In genomic region chr17:67087585-67087984, GRCm38 (mm10) we compare ENCODE assay signal across 12 mouse cellular contexts.
A peak's percentile ranks its signal among the peaks of the same experiment; 100 is the strongest.
DNase-seq lines count a peak whose midpoint lies in the region; TF ChIP-seq lines count a peak whose summit lies in the region.
"Had no signal": no experiment of that assay in that cellular context is flagged by ENCODE, and none has a peak within 500 bp of the region (broad histone marks: within the 10 kb centered on the region; RNA-seq: fewer than 3 reads in every experiment).

No protein-coding gene starts in this region.

- H3K27ac ChIP-seq in left cerebral cortex, adult 2 months = no peak overlapping the region
- H3K27ac ChIP-seq: macrophage; stomach, embryonic 15.5 days had no signal

- DNase-seq in gastrocnemius, postnatal 10 days = peak; percentile 17
- no peak for DNase-seq in gastrocnemius, postnatal 14 days
- no peak for DNase-seq in left cerebral cortex, adult 2 months (ENCODE audit: extremely low spot score in 1 of 2, low spot score in 2 of 2)
- no peak for DNase-seq in left cerebral cortex, adult 8-10 months (ENCODE audit: low spot score in 2 of 2)
- peak; percentile 53 for DNase-seq in ZHBTc4 (ENCODE audit: low read depth, low spot score)
- peak; percentile 11 for DNase-seq in retina, embryonic 14.5 days (ENCODE audit: low spot score)
- DNase-seq in urinary bladder, postnatal 25 days (ENCODE audit: low spot score) = no peak
- DNase-seq in frontal cortex, postnatal 14 days (ENCODE audit: low spot score in 2 of 2) = no peak
- DNase-seq: cerebellum, adult 9-11 months had no signal

- H3K4me3 ChIP-seq in left cerebral cortex, adult 2 months = no peak overlapping the region
- H3K4me3 ChIP-seq: heart, embryonic 12.5 days; stomach, embryonic 15.5 days had no signal

- intact Hi-C loops in gastrocnemius, postnatal 14 days (cut with DNase I; ENCODE audit: low total_unique reads) = no loop called here
- intact Hi-C loops in left cerebral cortex, adult 2 months (cut with DNase I) = no loop called here

- peak; percentile 44 for TF ChIP-seq CTCF in left cerebral cortex, adult 2 months (IDR thresholded peaks at IDR 0.05)

Comparison
In these comparisons a context has a peak if more than half of its experiments do, and no peak if none do; other contexts are left out.
1. DNase-seq: peak in gastrocnemius, postnatal 10 days (single experiment), ZHBTc4 (single experiment) and retina, embryonic 14.5 days (single experiment); none in gastrocnemius, postnatal 14 days (single experiment), left cerebral cortex, adult 2 months (0 of 2), left cerebral cortex, adult 8-10 months (0 of 2), urinary bladder, postnatal 25 days (single experiment) and frontal cortex, postnatal 14 days (0 of 2).